Mouse (Mus musculus) adrenal gland, adult (tissue): ENCODE results near the gene Olfr71.

Source experiments
- DNase-seq, 2 experiments: peaks; one replicate each; pipeline ENCODE4 v3.0.0; 2022 to 2023; ENCODE audit warnings: low spot score in 1 of 2; ENCODE audit not compliant: inconsistent age in 2 of 2

Olfr71 gene

DNA sequence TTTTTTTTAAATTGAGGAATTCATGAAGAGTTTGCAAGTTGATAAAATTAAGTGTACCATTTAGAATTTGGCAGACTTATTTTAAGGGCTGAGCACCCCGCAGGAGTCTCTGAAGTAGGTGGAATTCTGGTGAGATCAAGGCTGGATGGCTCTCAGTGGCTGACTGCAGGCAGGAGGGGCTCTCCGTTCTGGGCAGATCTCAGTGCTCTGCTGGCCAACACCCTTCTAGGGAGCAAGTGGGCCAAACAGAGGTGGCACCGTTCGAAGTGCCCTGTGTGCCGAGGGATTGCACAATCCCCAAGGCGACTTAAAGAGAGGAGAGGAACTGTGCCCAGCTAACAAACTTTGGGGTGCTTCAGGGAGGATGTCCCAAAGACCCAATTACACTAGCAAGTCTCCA, at the start of gene Olfr71:
Gene Olfr71 (minus strand): TSS at position 387 of the 400 bp plus-strand sequence.
- DNase-seq = no peak

DNA sequence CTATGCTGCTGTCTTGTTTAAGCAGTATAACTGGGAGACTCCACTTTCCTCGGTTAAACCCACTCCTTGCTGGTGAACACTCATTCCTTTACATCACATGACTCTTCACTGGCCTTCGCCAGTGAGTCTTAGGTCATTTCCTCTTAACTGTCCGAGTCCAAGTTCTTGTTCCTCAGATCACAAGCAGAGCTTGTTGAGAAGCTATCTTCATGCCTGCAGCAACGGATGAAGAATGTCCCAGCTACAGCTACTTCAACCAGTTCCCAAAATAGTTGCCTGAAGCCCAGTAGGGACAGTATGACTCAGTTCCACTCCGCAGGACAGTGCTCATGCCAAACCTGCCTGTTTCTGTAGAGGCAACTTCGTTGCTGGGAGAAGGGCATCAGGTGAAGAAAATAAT, 47.2 kb upstream of the Olfr71 start:
- no peak for DNase-seq

DNA sequence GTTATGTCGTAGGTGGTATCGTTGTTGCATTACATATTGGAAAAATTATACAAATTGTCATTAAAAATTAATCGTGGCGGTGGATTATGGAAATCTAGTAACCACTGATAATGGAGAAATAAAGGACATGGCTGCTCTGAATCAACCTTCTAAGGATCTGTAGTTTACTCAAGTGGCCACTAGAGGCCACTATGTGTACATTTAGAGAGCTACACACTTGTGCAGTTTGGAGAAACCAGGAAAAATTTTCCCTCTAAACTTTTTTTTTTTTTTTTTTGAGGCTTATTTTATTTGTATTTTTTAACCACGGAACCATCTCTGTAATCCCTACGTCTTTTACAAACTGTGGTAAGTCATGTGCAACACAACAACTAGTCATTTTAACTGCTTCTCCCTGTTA, 35.1 kb upstream of the Olfr71 start:
- peak in 1 of 2 experiments; percentile 61 for DNase-seq

DNA sequence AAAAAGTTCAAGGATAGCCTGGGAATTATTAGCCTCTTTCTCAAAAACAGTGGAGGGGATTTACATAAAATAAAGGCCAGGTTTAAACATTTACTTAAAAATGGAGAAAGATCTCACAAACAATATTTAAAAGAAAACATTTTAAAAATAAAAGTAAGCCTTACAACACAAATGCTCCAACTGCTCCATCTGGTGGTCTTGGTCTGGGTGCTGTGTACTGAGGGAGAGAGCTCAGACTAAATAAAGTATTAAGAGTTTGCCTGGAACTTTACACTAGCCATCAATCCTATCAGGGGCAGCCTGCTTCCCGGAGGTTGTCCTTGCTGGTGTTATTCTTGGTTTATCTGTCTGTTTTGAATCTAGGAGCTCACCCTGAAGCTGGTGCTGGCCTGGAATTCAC, 33.0 kb upstream of the Olfr71 start:
- DNase-seq = no peak

DNA sequence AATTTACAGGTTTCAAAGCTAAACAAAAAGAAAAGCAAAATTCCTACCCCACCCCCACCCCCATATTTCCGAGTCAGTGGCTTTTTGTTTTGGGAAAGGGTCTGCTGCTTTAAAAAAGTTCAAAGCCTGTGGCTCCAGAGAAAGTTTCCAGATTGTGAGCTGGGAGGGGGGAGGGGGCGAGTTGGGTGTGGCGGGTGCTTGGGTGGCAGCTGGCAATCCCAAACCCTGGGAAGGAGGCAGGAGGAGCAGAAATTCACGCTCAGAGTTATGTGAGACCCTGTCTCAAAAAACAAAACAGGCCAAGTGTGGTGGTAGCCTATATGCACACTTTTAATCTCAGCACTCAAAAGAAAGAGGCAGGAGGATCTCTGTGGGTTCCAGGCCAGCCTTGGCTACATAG, 32.6 kb upstream of the Olfr71 start:
- no peak for DNase-seq

DNA sequence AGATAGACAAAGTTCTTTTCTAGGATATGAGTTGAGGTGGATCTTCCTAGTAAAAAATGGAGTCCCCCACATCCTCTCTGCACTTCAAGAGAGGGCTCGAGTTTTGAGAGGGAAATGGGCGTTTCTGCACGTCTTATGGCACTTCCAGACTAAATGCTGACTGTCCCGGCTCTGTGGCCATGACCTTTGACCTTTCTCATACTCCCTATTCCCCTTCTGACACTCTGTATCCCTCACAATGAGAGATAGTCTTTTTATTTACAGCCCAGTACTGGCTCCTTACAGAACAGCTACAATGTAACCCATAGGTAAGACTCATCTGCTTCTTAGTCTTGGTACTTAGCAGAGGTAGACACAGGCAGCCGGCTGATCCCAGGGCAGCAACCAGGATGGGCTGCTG, 31.5 kb upstream of the Olfr71 start:
- no peak for DNase-seq

DNA sequence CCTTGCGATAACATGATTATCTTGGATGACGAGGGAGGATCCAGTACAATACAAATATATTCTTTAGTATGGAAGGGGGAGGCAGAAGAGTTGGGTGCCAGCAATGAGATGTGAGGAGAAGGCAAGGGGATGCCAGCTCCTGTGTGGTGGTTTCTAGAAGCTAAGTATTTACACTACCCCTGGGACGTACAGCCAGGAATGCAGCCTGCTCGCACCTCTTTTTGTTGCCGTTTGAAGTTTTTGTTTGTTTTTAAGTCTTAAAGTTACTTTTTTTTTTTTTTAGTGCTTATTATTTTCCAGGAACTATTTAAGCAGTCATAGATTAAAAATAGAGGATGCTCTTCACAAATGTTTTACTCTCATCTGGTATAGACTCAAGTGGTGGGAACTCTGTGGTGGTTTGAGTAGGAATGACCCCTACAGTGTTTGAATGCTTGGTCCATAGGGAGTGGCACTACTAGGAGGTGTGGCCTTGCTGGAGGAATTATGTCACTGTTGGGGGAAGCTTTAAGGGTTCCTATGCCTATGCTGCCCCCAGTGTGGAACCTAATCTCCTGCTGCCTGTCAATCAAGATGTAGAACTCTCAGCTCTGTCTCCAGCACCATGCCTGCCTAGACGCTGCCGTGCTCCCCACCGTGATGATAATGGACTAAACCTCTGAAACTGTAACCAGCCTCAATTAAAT, 29.1 kb upstream of the Olfr71 start:
- no peak for DNase-seq

DNA sequence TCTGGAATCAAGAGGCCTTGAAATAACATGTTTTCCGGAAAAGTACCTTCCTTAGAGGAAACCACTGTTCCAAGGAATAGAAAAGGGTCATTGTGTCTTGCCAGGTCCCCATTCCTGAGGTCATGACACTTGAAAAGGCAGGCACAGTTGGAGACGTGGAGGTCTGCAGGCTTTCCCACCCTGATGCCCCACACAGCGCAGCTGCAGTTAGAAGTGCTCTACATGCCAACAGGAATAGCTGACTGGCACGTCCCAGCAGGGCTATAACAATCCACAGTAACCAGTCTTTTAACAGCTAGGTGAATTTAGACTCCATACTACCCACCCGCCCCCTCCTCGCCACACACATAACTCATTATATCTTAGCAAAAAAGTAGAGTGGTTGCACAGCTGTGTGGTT, 27.1 kb upstream of the Olfr71 start:
- no peak for DNase-seq

DNA sequence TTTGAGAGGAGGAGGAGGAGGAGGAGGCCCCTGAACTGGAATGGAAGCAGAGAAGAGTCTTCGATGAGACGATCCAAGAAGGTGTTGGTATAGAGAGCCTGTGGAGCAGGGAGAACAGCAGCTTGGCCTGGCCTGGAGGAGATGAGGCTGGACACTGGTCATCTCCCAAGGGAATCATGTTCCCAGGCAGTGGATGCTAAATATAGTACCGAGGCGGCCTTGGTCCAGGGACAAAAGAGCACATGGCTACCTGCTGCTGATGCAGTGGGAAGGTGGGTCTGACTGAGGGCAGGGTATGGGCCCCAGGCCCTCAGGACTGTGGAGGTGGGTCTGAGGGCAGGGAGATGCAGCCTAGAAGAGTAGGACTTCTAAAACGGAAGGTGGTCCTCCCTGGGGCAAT, 23.1 kb upstream of the Olfr71 start:
- peak; percentile 40 to 48 for DNase-seq

DNA sequence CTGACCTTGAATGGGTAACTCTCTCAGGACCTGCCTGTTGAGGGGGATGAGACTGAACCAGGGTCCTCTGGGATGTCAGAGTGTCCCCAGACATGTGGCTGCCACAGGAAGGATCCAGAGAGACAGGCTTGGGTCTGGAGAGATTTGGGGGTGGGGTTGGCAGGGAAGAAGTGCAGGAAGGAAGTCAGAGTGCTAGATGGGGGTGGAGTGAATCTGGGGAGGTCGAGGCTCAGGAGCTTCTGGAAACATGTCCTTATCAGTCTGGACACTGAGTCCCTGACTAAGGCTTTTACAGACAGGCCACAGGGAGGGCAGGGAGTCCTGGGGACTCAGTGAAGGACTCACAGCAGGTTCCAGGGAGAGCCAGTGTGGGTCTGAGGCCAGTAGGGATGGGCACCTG, 22.1 kb upstream of the Olfr71 start:
- DNase-seq = no peak

DNA sequence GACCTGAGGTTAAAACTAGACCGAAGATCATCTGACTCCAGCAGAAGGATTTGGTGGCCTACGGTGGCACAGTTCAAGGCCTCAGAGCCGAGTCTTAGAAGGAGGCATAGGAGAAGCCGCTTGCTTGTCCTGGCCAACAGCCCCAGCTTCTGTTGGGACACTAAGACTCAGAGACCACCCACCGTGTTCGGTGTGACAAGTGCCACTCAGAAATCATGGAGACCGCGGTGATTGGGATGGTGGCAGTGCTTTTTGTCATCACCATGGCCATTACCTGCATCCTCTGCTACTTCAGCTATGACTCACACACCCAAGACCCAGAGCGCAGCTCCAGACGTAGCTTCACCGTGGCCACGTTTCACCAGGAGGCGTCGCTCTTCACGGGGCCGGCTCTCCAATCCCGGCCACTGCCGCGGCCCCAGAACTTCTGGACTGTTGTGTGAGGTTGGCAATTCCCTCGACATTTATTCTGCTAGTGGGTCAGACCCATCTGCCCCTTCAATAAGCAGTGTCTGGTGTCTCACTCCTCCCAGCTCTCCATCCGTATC, 20.8 kb upstream of the Olfr71 start:
- DNase-seq = no peak

DNA sequence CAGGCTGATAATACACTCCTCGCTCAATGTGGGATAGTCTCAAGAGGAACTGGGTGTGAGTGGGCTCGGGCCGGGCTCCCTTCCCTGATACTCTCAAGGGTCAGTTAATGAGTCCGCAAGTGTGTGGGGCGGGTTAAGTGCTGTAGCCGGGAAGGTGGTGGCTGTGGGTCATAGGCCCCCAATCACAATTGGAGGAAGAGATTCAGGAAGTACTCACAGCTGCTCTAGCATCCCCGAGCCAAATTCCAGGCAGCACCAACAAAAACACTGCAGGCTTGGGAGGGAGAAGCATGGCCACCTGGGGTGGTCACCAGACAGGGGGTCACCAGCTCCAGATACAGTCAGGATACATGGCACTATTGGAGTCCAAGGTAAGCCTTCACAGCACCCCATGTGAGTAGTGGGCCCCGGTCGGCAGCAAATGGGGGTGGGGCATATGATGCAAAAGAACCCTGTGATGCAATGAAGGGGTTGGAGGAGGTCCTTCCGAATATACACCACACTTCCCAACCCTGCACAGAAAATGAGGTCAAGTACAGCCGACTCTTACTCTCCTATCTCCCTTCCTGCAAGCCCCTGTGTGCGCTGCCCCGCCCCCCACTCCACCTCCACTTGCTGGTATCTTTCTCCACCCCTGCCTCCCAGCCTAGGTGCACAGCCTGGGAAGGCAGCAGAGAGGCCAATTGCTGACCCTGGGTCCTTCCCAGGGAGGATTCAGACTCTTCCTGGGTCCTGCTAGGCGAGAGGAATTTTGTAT, 19.9 kb upstream of the Olfr71 start, which contains the start of gene Spaar:
Gene Spaar (plus strand): TSS at position 241 of the 757 bp plus-strand sequence.
- DNase-seq = peak; percentile 54 to 75

DNA sequence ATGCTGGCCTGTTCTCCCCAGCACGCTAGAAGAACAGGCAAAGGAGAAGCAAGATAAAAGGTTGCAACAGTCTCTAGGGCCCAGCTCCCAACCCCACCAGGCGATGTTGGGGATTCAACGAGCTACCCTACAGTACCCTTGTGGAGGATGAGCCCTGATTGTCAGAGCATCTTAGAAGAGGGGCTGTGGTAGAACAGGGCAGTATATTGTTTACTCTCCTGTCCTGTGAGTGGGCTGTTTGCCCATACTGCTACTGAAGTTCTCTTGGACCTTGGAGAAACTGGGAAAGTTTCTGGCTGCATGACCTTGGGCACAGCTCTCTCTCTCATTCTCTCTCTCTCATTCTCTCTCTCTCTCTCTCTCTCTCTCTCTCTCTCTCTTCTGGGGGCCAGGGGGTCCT, 19.1 kb upstream of the Olfr71 start:
- no peak for DNase-seq

DNA sequence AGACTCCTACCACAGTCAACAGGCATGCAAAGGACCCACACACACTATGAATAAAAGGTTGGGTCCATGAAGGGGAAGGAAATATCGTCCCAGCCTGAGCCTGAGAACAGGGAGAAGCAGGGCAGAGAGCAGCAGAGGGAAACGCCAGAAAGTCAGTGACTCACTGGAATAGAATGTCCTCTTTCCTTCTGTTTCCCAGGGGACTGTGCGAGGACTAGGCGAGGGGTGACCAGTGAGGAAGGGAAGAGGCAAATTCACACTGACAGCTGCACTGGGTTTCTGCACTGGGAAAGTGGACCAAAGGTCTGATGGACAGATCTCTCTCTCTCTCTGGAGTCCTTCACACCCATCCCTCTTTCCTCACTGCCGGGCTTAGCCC, 18.5 kb upstream of the Olfr71 start:
- DNase-seq = peak; percentile 86 to 90

DNA sequence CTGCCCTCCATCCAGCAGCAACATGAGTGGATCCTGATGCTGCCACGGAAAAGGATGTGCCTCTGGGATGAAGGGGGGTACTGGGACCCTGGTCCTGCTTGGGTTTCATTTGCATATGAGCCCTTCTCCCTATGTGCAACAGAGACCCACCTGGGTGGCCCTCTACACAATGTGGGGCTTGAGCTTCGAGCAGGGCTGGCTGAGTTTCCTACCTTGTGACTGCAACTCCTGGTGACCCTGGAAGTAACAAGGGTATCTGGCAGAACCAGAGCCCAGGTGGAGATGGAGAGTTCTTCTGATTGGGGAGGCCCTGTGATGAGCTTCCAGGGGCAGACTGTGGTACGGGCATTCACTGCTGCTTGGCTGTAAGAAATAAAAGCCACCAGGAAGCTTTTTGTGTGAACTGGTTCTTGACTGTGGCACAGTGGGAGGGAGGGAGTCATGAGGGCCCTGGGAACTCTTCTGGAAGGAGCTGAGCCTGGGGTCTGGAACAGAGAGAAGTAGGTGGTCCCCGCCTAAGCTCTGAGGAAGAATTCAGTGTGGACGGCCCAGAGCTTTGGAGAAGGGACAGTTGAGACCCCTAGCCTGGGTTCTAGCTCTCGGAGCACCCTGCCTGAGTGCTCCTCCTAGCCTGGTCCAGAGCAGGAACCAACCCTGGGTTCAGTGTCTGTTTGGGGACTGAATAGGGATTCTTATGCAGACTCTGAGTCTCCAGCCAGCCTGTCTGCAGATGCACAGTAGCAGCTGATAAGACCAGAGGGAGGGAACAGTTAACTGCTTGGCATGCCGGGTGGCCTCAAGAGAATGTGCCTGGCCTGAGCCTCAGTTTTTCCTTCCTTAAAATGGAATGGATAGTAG, 17.9 kb upstream of the Olfr71 start:
- DNase-seq = no peak

DNA sequence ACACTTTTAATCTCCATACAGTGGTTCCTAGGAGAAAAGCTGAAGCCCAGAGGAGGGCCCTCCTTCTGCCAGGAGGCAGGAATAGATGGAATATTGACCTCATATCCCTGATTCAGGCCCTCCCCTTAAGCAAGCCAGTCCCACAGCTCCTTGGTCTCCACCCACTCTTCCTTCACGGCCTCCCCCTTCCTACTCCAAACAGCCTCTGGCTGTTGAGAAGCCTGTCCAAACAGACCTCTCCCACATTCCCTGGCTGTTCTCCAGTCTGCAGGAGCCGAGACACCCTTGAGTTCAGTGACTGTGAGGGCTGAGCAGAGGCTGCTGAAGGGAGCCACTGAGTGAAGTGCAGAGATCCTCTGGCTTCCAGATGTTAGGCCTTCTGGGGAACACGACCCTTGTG, 16.9 kb upstream of the Olfr71 start, which contains the start of gene Hrct1:
Gene Hrct1 (plus strand): TSS at position 194 of the 400 bp plus-strand sequence.
- DNase-seq = peak; percentile 72 to 81

DNA sequence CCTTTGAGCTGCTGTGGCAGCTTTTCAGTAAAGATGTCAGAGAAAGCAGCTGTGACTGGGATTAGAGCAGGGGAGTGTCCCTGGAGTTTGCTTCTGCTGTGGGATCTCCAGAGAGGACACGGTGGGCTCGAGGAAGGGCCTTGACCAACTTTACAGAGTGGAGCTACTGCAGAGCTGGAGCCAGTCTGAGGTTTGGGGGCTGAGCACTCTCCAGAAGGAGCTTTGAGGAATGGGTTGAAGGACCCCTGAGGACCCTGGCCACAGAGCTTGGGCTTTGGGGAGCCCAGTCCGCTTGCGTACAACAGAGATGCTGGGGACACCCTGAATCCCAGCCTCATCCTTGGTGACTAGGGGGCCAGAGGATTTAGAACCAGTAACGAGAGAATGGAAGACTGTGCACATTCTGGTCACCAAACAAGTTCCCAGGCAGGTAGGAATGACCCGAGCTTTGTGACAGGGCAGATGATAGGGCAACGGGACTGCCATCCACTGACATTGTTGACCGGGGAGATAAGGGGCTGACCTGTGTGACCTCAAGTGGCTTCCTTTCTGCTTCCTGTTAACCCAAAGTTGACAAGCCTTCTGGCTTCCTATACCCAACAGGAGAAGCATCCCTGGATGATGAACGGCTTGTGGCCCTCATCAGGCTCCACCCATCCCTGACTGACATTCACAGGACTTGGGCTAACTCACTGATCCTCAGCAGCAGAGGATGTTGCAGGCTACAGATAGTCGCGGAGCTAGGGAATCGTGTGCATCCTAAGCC, 16.4 kb upstream of the Olfr71 start:
- DNase-seq = peak in 1 of 2 experiments; percentile 35

DNA sequence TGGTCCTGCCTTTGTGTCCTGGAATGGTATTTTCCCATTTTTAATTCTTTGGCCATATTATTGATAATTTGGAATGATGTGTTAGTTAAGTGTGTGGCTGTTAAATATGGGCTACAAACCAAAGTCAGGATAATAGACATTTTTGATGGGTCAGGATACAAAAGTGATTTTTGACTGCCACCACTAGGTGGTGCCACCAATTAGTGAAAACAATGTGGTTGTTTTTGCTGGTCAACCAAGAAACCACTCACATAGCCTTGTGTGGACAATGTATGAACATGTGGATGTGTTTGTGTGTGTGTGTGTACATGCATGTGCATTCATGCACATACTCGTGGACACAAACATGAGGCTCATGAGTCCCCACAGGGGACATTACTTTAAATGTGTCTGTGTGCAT, 14.7 kb upstream of the Olfr71 start:
- peak in 1 of 2 experiments; percentile 81 for DNase-seq

DNA sequence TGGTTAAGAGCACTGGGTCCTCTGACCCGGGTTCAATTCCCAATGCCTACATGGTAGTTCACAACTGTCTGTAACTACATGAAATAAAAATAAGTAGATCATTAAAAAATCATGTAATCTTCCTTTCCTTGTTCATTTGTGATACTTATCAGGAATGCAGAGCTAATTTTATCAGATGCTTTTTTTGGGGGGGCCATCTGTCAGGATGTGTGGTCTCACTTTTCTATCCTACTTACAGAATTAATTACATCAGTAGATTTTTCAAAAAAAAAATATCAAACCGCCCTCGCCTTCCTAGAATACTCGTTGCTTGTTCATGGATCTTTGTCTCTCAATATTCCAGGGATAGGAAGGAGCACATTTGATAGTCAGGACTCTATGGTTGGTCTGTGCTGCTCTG, 12.1 kb upstream of the Olfr71 start:
- DNase-seq = no peak

DNA sequence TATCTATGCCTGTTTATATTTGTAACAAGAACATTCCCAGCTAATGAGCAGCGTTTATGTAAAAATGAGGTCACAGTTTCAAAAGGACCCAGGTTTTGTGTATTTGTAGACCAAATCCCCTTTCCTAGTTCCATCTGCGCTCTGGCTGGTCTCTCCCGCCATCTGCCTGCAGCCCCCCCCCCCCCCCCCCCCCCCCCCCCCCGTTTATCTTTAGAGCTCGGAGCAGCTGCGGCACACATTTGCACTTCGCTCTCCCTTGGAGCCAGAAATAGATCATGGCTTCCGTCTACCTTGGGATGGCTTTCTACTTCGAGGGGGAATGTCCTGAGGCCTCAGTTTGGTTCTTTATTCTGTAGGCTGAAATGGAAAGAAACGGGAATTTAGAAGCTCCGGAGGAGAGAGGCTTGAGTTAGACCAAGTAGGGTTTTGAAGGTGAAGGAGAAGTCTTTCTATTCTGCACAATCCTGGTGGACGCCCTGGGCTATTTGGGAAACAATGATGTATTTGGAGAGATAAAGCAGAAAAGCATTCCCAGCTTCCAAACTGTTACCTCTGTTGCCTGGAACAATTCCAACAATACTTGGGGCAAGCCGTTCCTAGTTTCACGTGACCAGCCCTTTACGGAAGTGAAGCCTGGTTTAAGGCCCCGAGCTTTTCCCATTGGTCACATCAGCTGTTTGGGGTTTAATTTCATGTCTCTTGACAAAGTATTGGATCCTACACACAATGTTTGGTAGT, 10.6 kb upstream of the Olfr71 start:
- no peak for DNase-seq
